Mouse (Mus musculus) spleen, adult 12 weeks (tissue): Measurements from ENCODE around the gene Ube2d2b.

Experiments
- DNase-seq: peaks from one replicate; pipeline ENCODE4 v3.0.0; 2022; ENCODE audit warnings: low spot score

The Ube2d2b gene

GRCm38 (mm10) chr5:107829998-107830560 lies at the start of gene Ube2d2b:
Gene Ube2d2b, plus strand, starts transcription at chr5:107830099.
- no peak for DNase-seq

DNA sequence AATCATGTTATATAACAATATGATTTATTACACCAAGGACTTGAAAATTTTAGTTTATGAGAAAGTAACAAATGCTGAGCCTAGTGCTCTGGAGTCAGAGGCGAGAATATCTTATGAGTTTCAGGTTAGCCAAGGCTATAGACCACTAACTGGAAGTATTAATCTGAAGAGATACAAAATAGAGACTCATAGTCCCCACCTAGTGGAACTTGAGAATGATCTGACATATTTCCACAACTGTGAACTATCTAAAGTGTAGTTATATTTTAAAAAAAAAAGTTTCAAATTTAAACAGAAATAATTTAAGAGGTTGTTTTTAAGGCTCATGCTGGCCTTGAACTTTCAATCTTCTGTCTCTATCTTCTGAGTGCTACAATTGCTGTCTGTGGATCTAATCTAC lies 47.5 kb upstream of the Ube2d2b start:
- no peak for DNase-seq

GRCm38 (mm10) chr5:107787682-107788443 lies 42.0 kb upstream of the Ube2d2b start:
- DNase-seq: no peak

DNA sequence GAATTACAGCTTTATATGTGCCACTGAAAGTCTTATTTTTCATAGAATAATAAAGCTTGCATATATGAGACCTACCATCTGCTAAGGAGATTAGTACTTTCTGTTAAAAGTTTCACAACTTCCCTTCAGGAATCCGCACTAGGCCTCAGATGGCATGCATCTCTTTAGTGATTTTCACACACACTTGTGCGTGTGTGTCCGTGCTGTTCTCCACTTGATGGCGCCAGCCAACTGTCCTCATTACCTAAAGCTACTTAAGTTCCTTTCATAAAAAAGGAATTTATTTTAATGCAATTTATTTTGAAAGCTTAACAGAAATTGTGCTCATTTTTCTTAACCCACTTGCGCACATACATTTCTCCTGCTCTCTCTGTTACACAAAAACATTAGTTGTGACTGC lies 40.4 kb upstream of the Ube2d2b start:
- DNase-seq: no peak

DNA sequence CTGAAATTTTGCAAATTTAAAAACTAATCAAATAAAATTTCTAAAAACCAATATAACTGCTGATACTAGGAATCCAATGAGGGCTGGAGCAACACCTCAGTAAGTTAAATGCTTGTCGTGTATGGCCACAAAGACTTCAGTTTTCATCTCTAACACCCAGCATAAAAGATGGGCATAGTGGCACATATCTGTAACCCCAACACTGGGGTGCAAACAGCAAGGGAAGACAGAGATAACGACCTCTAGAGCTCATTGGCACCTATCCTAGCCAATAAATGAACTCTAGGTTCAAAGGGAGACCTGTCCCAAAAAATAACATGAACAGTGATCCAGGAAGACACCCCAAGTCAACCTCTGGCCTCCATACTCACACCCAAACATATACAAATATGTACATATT lies 37.9 kb upstream of the Ube2d2b start:
- no peak for DNase-seq

DNA sequence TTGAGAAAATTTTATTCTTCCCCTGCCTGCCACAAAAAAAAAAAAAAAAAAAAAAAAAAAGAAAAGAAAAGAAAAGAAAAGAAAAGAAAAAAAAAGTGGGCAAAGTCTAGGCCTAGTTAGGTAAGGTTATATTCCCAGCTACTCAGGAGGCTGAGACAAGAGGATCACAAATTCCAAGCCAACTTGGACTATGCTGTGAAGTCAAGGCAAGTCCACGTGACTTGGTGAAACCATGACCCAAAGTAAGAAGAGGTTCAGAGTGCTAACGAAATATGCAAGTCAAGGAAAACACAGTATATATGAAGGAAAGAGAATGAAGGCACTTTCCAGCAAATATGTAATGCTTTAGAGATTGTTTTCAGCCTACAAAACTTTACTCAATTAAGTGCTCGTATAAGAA lies 37.4 kb upstream of the Ube2d2b start:
- DNase-seq: no peak

- no peak for DNase-seq
Observed at GRCm38 (mm10) chr5:107793258-107793657, 36.6 kb upstream of the Ube2d2b start.

DNA sequence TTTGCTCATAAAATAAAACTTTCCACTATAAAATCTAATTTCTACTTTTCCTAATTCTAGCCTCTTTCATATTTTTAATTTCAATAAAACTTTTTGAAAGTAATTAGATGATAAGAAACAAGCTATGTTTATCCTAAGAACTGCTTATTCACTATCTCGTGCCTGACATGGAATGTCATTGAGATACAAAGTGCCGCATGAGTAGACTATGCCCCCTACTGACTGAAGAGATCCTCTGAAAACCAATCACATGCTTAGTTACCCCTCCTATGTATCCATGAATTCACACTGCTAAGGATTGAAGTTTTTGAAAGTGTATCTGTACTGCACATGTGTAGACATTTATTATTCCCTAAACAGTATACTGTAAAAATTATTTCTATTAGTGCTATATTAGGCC lies 36.0 kb upstream of the Ube2d2b start:
- DNase-seq: no peak

- no peak for DNase-seq
Observed at GRCm38 (mm10) chr5:107798290-107798689, 31.6 kb upstream of the Ube2d2b start.

GRCm38 (mm10) chr5:107801234-107801633 lies 28.7 kb upstream of the Ube2d2b start:
- DNase-seq: no peak

DNA sequence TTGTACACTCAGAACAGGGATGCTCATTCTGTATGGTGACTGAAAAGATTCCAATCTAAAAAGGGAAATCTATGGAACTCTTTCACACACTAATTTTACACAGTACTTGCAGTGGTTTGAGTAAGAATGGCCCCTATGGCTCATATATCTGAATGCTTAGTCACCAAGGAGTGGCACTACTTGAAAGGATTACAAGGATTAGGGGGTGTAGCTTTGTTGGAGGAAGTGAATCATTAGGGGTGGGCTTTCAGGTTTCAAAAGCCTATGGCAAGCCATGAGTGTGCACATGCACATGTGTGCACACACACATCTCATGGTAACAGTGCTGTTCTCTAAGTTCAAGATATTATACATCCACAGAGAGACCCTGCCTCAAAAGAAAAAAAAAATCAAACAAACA lies 27.3 kb upstream of the Ube2d2b start:
- DNase-seq: no peak

- DNase-seq: no peak
Observed at GRCm38 (mm10) chr5:107807496-107807895, 22.4 kb upstream of the Ube2d2b start.

- DNase-seq: no peak
Observed at GRCm38 (mm10) chr5:107814651-107815050, 15.2 kb upstream of the Ube2d2b start.

DNA sequence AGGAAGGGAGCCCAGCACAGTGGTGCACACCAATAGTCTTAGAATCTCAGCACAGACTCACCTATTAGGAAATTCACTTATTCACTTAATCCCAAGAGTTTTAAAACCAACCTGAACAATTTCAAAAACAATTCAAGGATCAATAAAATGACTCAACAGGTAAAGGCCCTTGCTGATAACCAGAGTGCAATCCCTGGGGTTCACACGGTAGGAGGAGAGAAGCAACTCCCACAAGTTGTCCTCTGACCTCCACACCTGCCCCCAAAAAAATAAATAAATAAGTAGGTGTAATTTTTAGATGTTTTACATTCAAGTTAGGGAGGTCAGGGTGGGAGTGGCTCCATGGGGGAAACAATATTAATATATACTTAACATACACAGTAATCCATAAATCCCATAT lies 7.4 kb upstream of the Ube2d2b start:
- no peak for DNase-seq

DNA sequence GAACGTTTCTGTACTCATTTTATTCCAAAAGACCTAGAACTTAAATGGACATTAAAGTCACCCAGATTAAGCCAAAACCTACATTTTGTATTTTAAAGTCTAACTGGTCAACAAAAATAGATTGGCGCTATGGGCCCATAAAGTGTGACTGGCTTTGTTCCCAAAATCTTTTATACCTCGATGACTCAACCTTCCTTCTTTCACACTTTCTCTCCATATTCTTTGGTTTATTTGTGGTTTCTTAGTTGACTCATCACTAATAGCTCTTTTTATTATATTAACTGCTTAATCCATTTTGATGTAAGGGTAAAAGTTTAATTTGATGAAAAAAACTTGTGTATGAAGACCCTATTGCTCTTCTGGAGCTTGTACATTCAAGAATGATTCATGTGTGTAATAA lies 1.5 kb downstream of the Ube2d2b start:
- no peak for DNase-seq

DNA sequence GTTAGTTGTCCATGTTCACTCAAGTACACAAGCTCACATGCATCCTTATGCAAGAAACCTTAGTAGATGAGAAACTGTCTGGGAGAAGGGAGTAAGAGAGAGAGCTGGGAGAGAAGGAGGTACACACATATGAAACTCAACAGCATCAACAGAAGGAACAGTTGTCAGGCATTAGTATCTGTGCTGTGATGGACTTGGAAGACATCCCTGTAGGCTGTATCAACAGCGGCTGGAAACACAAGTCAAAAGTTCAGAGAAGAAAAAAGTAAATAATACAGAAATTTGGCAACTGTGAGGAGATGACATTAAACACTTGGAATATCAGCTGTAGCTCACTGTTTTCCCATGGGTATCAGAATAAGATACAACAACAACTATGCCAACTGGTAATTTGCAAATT lies 4.4 kb downstream of the Ube2d2b start:
- no peak for DNase-seq

GRCm38 (mm10) chr5:107838891-107839644 lies 9.2 kb downstream of the Ube2d2b start:
- DNase-seq: no peak

DNA sequence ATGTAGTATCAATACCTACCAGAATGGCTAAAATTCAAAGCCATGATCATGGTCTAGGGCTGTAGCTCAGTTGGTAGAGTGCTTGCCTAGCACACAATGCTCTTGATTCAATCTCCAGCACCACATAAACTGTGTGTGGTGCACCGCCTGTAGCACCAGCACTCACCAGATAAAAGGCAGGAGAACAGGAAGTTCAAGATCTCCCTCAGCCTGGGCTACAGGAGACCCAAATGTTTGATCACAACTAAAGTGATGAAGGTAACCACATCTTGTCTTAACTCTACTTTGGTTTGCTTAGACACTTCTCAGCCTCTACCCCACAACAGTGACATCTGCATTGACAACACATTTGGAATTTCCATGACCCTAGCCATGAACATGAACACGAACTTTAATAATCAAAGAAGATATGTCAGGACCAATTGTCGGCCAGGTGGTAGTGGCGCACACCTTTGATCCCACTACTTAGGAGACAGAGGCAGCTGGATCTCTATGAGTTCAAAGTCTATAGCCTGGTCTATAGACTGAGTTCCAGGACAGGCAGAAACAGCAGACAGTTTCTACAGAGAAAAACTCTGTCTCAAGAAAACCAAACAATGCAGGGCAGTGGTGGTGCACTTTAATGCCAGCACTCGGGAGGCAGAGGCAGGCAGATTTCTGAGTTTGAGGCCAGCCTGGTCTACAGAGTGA lies 10.8 kb downstream of the Ube2d2b start:
- no peak for DNase-seq

GRCm38 (mm10) chr5:107847349-107847748 lies 17.4 kb downstream of the Ube2d2b start:
- no peak for DNase-seq

GRCm38 (mm10) chr5:107847817-107848216 lies 17.9 kb downstream of the Ube2d2b start:
- no peak for DNase-seq

GRCm38 (mm10) chr5:107848964-107849363 lies 19.1 kb downstream of the Ube2d2b start:
- DNase-seq: no peak

- no peak for DNase-seq
Observed at GRCm38 (mm10) chr5:107853807-107854206, 23.9 kb downstream of the Ube2d2b start.

GRCm38 (mm10) chr5:107854556-107854955 lies 24.7 kb downstream of the Ube2d2b start:
- no peak for DNase-seq
